Mouse (Mus musculus) embryonic fibroblast, embryonic 13.5 days (primary cell): ENCODE results near the gene Agap3.

ENCODE experiments used
- CTCF ChIP-seq: IDR thresholded peaks from 2 replicates; pipeline ENCODE4 v1.5.1; 2011; ENCODE audit warnings: mild to moderate bottlenecking, control low read depth, low read length, moderate library complexity, borderline replicate concordance; ENCODE audit not compliant: insufficient read depth
- POLR2A ChIP-seq: IDR thresholded peaks from 2 replicates; pipeline ENCODE4 v1.6.1; 2011; ENCODE audit warnings: low read depth, mild to moderate bottlenecking, control low read depth, low read length, moderate library complexity

DNA sequence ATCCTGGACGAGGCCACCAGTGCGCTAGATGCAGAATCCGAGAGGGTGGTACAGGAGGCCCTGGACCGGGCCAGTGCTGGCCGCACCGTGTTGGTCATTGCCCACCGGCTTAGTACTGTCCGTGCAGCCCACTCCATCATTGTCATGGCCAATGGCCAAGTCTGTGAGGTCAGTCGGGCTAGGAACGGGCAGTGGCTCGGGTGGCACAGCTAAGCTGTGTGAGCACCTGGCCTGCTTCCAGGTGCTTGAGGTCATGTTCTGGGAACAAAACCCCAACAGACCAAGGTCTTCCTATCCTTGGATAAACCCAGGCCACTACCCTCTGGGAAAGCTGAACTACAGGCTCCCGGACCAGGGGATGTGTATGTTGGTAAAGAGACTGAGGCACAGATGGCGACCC, 43.3 kb upstream of the Agap3 start:
- no peak for TF ChIP-seq CTCF
- no peak for TF ChIP-seq POLR2A
